Mouse (Mus musculus) left cerebral cortex, postnatal 10 days (tissue): ENCODE data around the gene Clspn. TPM values are rescaled to one million over a fixed set of nuclear protein-coding genes. Genes with fewer than 3 reads are reported as not detected.

Experiments
- DNase-seq, 2 experiments: peaks; one replicate each; pipeline ENCODE4 v3.0.0; 2021 to 2022; ENCODE audit warnings: low spot score in 2 of 2, mixed read lengths in 1 of 2; ENCODE audit errors: extremely low spot score in 1 of 2
- intact Hi-C: fragments of 180-260 bp; cut with DNase I; formaldehyde crosslinking; loops from one replicate; pipeline ENCODE4 v1.15.1; 2025
- total RNA-seq, 2 experiments: library from RNA; stranded (reverse); gene quantifications; 2 replicates each; pipeline ENCODE4 v1.2.3; 2021

Clspn gene
- total RNA-seq, 2 experiments from 2014 or later, result 1.1 to 2.5 TPM

- intact Hi-C loops, result loop anchor here (10.0 kb wide), 3 partner anchors 283 to 773 kb away; partner anchors contain the start of gene Smim12
- DNase-seq, result peak in 1 of 2 experiments; percentile 25
These were observed 4.6 kb upstream of the Clspn start for GRCm38 (mm10) chr4:126552136-126552535.

DNA sequence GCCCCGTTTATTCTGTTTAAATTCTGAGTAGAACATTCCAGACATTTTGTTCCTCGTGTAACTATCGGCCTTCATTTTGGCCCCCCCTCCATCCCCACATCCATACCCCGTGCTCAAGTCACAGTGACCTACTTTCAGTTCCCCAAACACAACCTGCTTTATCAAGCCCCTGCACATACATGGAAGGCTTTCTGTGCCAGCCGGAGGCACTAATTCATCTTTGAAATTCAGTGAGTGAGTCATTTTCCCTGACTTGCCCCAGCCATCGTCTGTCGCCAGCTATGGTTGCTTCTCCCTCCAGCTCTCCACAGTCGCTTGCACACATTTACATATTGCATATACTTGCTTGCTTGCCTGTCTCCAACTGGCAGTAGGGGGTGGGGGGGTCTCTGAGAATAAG is 3.6 kb upstream of the Clspn start:
- peak in 1 of 2 experiments; percentile 33 for DNase-seq
- intact Hi-C loops, result loop anchor here (10.0 kb wide), 3 partner anchors 282 to 772 kb away; partner anchors contain the start of gene Smim12

- DNase-seq, result no peak
- intact Hi-C loops, result loop anchor here (10.0 kb wide), 3 partner anchors 281 to 771 kb away; partner anchors contain the start of gene Smim12
These were observed 3.0 kb upstream of the Clspn start for GRCm38 (mm10) chr4:126553685-126554084.

- DNase-seq, result no peak
- intact Hi-C loops, result loop anchor here (10.0 kb wide), 3 partner anchors 280 to 770 kb away; partner anchors contain the start of gene Smim12
These were observed 2.3 kb upstream of the Clspn start for GRCm38 (mm10) chr4:126554462-126554861.

DNA sequence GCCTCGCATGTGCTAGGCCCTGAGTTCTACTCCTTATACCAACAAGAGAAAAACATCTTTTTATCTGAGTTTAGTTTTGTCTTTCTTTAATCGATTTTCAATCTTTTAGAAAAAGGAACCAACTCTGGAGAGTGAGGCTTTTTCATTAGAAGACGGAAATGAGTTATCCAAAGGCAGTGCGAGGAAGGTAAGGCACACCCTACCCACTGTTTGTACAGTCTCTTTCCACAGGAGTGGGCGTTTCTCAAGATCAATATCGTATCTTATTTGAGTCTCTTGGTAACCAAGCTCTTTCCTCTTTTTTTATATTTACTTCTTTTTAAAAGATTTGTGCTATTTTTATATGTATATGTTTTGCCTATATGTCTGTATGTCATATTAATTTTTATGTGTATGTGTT is 7.1 kb downstream of the Clspn start:
- no peak for DNase-seq
- intact Hi-C loops, result no loop called here

DNA sequence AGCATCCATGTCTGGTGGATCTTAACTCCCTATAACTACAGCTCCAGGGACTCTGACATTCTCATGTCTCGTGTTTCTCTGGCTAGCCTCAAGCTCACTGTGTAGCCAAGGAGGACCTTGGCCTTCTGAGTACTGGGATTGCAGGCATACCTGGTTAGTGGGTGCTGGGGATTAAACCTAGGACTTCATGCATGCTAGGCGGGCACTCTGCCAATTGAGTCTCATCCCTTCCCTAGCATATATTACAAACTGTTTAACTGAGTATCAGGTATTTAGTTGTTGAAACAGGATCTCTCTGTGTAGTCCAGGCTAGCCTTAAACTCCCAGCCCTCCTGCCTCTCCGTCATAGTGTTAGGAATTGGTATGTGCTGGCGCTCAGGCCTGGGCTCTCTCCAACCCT is 10.5 kb downstream of the Clspn start:
- intact Hi-C loops, result no loop called here

GRCm38 (mm10) chr4:126569783-126570182 is 13.0 kb downstream of the Clspn start:
- no peak for DNase-seq
- intact Hi-C loops, result no loop called here

More for the DNA sequence above, 10.5 kb downstream of the Clspn start:
- DNase-seq, result no peak

DNA sequence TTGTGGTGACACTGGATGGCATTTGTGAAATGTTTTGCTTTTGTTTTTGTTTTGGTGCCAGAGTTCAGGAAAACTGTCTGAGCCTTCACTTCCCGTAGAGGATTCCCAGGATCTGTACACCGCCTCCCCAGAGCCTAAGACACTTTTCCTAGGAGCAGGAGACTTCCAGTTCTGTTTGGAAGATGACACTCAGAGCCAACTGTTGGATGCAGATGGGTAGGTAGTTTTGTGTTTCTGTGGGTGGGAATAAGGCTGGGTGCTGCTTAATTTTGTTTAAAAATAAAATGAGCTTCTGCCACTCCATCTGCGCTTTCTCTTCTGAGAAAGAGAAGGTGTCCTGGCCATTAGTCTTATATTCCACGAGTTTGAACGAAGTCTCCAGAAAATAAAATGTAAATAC is 19.5 kb downstream of the Clspn start:
- intact Hi-C loops, result no loop called here
- DNase-seq, result peak in 1 of 2 experiments; percentile 36

DNA sequence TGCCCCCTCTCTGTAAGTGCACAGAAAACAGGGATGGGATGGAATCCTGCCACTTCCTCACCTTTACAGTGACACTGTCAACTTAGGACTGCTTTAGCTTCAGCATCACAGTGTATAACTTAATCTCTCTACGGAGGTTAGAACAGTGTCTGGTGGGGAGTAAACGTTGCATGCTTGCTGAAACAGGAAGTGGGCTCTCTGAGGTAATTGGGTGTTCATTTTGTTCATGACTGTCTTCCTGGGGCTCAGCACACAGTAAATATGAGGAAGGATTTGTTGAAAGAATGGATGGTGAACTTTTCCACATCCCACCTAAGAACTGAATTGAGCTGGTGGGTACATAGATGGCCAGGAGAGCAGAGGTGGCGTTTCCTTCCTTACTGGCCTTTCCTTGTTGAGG is 21.2 kb downstream of the Clspn start:
- DNase-seq, result no peak
- intact Hi-C loops, result no loop called here

DNA sequence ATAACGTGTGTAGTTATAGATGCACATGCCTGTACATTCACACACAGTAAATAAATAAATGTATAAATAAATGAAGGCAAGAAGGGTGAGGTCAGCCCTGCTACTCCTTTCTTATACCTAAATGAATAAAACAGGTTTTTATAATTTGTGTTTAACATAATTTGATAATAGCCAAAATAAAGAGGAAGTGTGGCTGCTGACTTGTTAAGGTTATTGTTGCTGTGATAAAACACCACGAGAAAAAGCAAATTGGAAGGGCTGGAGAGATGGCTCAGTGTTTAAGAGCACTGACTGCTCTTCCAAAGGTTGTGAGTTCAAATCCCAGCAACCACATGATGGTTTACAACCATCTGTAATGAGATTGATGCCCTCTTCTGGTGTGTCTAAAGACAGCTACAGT is 22.3 kb downstream of the Clspn start:
- DNase-seq, result no peak
- intact Hi-C loops, result no loop called here

DNA sequence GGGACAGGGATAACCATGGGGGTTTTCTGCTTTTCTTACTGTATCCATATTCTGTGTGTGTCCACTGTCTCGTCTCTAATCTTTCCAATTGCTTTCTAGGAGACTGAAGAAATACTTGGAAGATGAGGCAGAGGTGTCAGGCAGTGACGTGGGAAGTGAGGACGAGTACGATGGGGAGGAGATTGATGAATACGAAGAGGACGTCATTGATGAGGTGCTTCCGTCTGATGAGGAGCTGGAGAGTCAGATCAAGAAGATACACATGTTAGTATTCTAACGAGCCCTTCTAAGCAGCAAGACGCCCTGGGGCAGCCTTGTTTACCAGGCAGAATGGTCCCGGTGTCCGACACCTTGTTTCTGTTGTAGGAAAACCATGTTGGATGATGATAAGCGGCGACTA is 29.0 kb downstream of the Clspn start:
- intact Hi-C loops, result no loop called here
- no peak for DNase-seq

DNA sequence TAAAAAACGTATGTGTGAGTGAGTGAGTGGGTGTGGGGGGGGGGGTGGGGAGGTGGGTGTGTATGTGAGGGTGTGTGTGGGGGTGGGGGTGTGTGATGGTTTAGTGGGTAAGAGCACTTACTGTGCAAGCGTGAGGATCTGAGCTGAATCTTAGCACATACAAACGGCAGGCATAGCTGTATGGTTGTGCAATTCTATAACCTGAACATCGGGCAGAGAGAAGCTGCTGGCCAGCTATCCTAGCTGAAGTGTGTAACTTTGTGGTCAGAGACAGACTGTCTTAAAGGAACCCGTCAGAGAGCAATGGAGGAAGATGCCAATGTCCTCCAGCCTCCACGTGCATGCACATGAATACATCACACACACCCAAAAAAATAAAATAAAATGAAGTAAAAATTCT is 35.3 kb downstream of the Clspn start:
- intact Hi-C loops, result no loop called here
- no peak for DNase-seq

- DNase-seq, result peak; percentile 48 to 61
- intact Hi-C loops, result loop anchor here (1.0 to 5.0 kb wide), 2 partner anchors 141 to 237 kb away; no protein-coding TSS in a partner anchor
These were observed 43.4 kb downstream of the Clspn start for GRCm38 (mm10) chr4:126599971-126600754.

GRCm38 (mm10) chr4:126601597-126602444 is 45.1 kb downstream of the Clspn start:
- intact Hi-C loops, result loop anchor here (5.0 kb wide), 1 partner anchor 235 kb away; no protein-coding TSS in a partner anchor
- peak in 1 of 2 experiments; percentile 45 for DNase-seq

- intact Hi-C loops, result loop anchor here (5.0 kb wide), 1 partner anchor 235 kb away; no protein-coding TSS in a partner anchor
- no peak for DNase-seq
These were observed 45.7 kb downstream of the Clspn start for GRCm38 (mm10) chr4:126602445-126602762.

DNA sequence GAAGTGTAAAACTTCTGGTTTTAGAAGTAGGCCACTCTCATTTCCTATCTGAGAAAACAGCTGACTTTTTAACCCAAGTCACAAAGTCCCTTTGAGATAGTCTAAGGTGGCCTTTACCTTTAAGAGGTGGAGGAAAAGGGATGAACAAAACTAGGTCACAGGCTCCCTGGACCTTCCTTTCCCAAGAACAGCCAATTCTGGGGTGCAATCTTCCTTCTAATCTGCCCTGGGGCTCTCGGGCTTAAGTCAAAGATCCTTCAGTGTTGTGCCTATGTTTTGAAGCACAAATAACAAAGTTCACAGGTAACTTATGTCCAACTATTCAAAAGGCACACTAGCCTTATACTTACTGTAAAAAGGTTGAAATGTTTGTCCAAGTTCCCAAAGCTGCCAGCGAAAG is 47.4 kb downstream of the Clspn start:
- intact Hi-C loops, result loop anchor here (5.0 kb wide), 1 partner anchor 233 kb away; no protein-coding TSS in a partner anchor
- DNase-seq, result no peak

- intact Hi-C loops, result no loop called here
- DNase-seq, result no peak
These were observed 49.0 kb downstream of the Clspn start for GRCm38 (mm10) chr4:126605751-126606150.

DNA sequence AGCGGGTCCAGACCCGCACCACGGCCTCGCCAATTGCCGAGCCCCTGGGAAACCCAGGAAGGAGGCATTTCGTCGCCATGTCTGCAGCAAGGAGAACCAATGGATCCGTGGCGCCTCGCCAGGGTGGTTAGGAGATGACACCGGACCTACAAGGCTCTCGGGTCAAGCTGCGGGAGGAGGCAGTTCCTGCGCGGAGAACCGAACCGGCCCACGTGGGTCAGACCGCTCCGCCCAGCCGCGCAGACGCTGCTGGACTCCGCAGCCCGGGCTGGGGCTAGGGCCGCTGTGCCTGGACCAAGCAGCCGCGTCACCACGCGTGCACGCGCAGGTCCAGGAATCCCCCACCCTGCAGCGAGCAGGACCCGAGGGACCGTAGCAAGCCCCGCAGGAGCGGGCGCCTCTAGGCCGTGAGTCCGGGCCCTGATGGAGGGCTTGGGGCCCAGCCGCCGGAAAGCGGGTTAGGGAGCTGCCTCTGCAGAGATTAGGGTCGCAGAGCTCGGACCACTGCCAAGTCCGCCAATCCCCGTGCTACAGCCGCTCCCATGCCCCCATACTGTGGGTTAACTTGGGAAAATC is 53.0 kb downstream of the Clspn start, which contains the start of gene 5730409E04Rik:
Gene 5730409E04Rik, plus strand, starts transcription at position 213 of the 576 bp plus-strand sequence.
- DNase-seq, result peak; percentile 77 to 92
- intact Hi-C loops, result no loop called here

- peak in 1 of 2 experiments; percentile 47 for DNase-seq
- intact Hi-C loops, result no loop called here
These were observed 55.3 kb downstream of the Clspn start for GRCm38 (mm10) chr4:126611991-126612390.
